Mouse (Mus musculus) MEL (cell line): ENCODE data around the gene Tiam1. TPM values are rescaled to one million over a fixed set of nuclear protein-coding genes. Genes with fewer than 3 reads are reported as not detected.

Source experiments
- DNase-seq: peaks from one replicate; pipeline ENCODE4 v3.0.0; 2011; ENCODE audit warnings: low read depth, low spot score
- H3K27ac ChIP-seq: 2 replicates; pipeline ENCODE4 v1.5.1; 2012; ENCODE audit warnings: low read depth, mild to moderate bottlenecking, control low read depth, low read length, moderate library complexity; ENCODE audit not compliant: control insufficient read depth
- H3K27me3 ChIP-seq, 2 experiments: fragments of 150-350 bp in 1 of 2; sonication (generic) in 1 of 2; 2 replicates each; pipeline ENCODE4 v1.6.1; 2012; ENCODE audit warnings: low read length in 2 of 2, mild to moderate bottlenecking in 2 of 2, improper control_type of control experiment in 1 of 2, moderate library complexity in 1 of 2; ENCODE audit not compliant: insufficient read depth in 2 of 2, control insufficient read depth in 1 of 2
- H3K36me3 ChIP-seq, 2 experiments: 2 replicates each; pipeline ENCODE4 v1.6.1; 2012 to 2014; ENCODE audit warnings: low read length in 2 of 2, improper control_type of control experiment in 1 of 2, inconsistent platforms in 1 of 2, mild to moderate bottlenecking in 1 of 2; ENCODE audit not compliant: insufficient read depth in 2 of 2, control insufficient read depth in 1 of 2
- H3K4me1 ChIP-seq, 2 experiments: fragments of 150-350 bp in 1 of 2; sonication (generic) in 1 of 2; 2 replicates each; pipeline ENCODE4 v1.6.1; 2012; ENCODE audit warnings: low read length in 2 of 2, improper control_type of control experiment in 1 of 2, mild to moderate bottlenecking in 1 of 2; ENCODE audit not compliant: insufficient read depth in 2 of 2, control insufficient read depth in 1 of 2
- H3K4me3 ChIP-seq, 2 experiments: fragments of 150-350 bp in 1 of 2; sonication (generic) in 1 of 2; 2 replicates each; pipeline ENCODE4 v1.5.1; 2012; ENCODE audit warnings: low read depth in 2 of 2, low read length in 2 of 2, mild to moderate bottlenecking in 2 of 2, moderate library complexity in 2 of 2, control low read depth in 1 of 2, improper control_type of control experiment in 1 of 2; ENCODE audit not compliant: control insufficient read depth in 1 of 2, insufficient read depth in 1 of 2
- H3K79me2 ChIP-seq: 2 replicates; pipeline ENCODE4 v1.6.1; 2012; ENCODE audit warnings: mild to moderate bottlenecking, low read length, moderate library complexity; ENCODE audit not compliant: control insufficient read depth, poor library complexity, insufficient read depth
- H3K9ac ChIP-seq: 2 replicates; pipeline ENCODE4 v1.6.1; 2012; ENCODE audit warnings: low read depth, mild to moderate bottlenecking, control low read depth, low read length, moderate library complexity; ENCODE audit not compliant: control insufficient read depth, poor library complexity, severe bottlenecking
- H3K9me3 ChIP-seq: fragments of 150-350 bp; sonication (generic); replicated peaks from 2 replicates; pipeline ENCODE4 v1.6.1; 2012; ENCODE audit warnings: mild to moderate bottlenecking, low read length, improper control_type of control experiment, moderate library complexity; ENCODE audit not compliant: insufficient read depth
- BHLHE40 ChIP-seq: IDR thresholded peaks from 2 replicates; pipeline ENCODE4 v1.6.1; 2012; ENCODE audit warnings: low read depth, mild to moderate bottlenecking, inconsistent platforms, low read length, improper control_type of control experiment, borderline replicate concordance
- CHD2 ChIP-seq: IDR thresholded peaks from 2 replicates; pipeline ENCODE4 v1.6.1; 2011; ENCODE audit warnings: low read length, improper control_type of control experiment
- CTCF ChIP-seq, 3 experiments: IDR thresholded peaks in 2 of 3; conservative IDR thresholded peaks in 1 of 3; 2 replicates each; pipeline ENCODE4 v1.5.1; 2011 to 2012; ENCODE audit warnings: low read length in 3 of 3, low read depth in 2 of 3, mild to moderate bottlenecking in 2 of 3, improper control_type of control experiment in 1 of 3, inconsistent platforms in 1 of 3, mixed read lengths in 1 of 3, moderate library complexity in 1 of 3; ENCODE audit not compliant: control insufficient read depth in 1 of 3, insufficient read depth in 1 of 3, poor library complexity in 1 of 3, severe bottlenecking in 1 of 3
- E2F4 ChIP-seq: IDR thresholded peaks from 2 replicates; pipeline ENCODE4 v1.6.1; 2011; ENCODE audit warnings: low read depth, low read length, improper control_type of control experiment, borderline replicate concordance
- GATA1 ChIP-seq: IDR thresholded peaks from 2 replicates; pipeline ENCODE4 v1.6.1; 2011; ENCODE audit warnings: low read depth, low read length, improper control_type of control experiment
- JUND ChIP-seq: IDR thresholded peaks from 2 replicates; pipeline ENCODE4 v1.6.1; 2011; ENCODE audit warnings: low read depth, mild to moderate bottlenecking, improper control_type of control experiment, low read length
- MAX ChIP-seq: IDR thresholded peaks from 2 replicates; pipeline ENCODE4 v1.6.1; 2011; ENCODE audit warnings: low read length, improper control_type of control experiment
- MAZ ChIP-seq: IDR thresholded peaks from 2 replicates; pipeline ENCODE4 v1.6.1; 2012; ENCODE audit warnings: low read depth, mild to moderate bottlenecking, inconsistent platforms, low read length, improper control_type of control experiment
- MEF2A ChIP-seq: IDR thresholded peaks from 2 replicates; pipeline ENCODE4 v1.6.1; 2014; ENCODE audit warnings: low read depth, mild to moderate bottlenecking, inconsistent platforms, low read length, improper control_type of control experiment; ENCODE audit not compliant: poor library complexity, insufficient replicate concordance, severe bottlenecking; ENCODE audit errors: extremely low read depth
- MXI1 ChIP-seq: IDR thresholded peaks from 2 replicates; pipeline ENCODE4 v1.6.1; 2011; ENCODE audit warnings: mild to moderate bottlenecking, low read depth, low read length, improper control_type of control experiment
- MYC ChIP-seq: IDR thresholded peaks from 2 replicates; pipeline ENCODE4 v1.6.1; 2011; ENCODE audit warnings: low read depth, mild to moderate bottlenecking, low read length, improper control_type of control experiment, moderate library complexity
- NRF1 ChIP-seq: IDR thresholded peaks from 2 replicates; pipeline ENCODE4 v1.6.1; 2014; ENCODE audit warnings: low read depth, mild to moderate bottlenecking, inconsistent platforms, low read length, improper control_type of control experiment, moderate library complexity; ENCODE audit not compliant: poor library complexity, insufficient read depth, severe bottlenecking
- RAD21 ChIP-seq: IDR thresholded peaks from 2 replicates; pipeline ENCODE4 v1.6.1; 2011; ENCODE audit warnings: mild to moderate bottlenecking, low read depth, low read length, improper control_type of control experiment
- SIN3A ChIP-seq: IDR thresholded peaks from 2 replicates; pipeline ENCODE4 v1.6.1; 2012; ENCODE audit warnings: low read length, improper control_type of control experiment, inconsistent platforms
- SMC3 ChIP-seq: IDR thresholded peaks from 2 replicates; pipeline ENCODE4 v1.6.1; 2011; ENCODE audit warnings: low read depth, low read length, improper control_type of control experiment
- TBP ChIP-seq: IDR thresholded peaks from 2 replicates; pipeline ENCODE4 v1.8.0; 2011; ENCODE audit warnings: low read depth, low read length, improper control_type of control experiment
- TCF12 ChIP-seq: IDR thresholded peaks from 2 replicates; pipeline ENCODE4 v1.6.1; 2014; ENCODE audit warnings: low read depth, mild to moderate bottlenecking, inconsistent platforms, low read length, improper control_type of control experiment, moderate library complexity
- ZC3H11A ChIP-seq: IDR thresholded peaks from 2 replicates; pipeline ENCODE4 v1.6.1; 2012; ENCODE audit warnings: low read depth, mild to moderate bottlenecking, inconsistent platforms, low read length, improper control_type of control experiment
- polyA plus RNA-seq, 2 experiments: library from polyadenylated mRNA; stranded (reverse) in 1 of 2; unstranded in 1 of 2; fragments of >175 nt in 1 of 2; fragments of >200 nt in 1 of 2; gene quantifications; 2 replicates each; pipeline versions ENCODE4 v1.2.1 to v1.2.4; 2012; ENCODE audit warnings: low replicate concordance in 2 of 2, low read depth in 1 of 2; ENCODE audit not compliant: insufficient read length in 2 of 2, insufficient read depth in 1 of 2, missing spikeins in 1 of 2
- total RNA-seq: library from RNA; depleted of rRNA; stranded (reverse); fragments of 300-350 nt; gene quantifications from 2 replicates; pipeline ENCODE4 v1.2.3, GENCODE M21; 2012

Tiam1 gene
- total and polyA plus RNA-seq, 3 experiments: 15.0 to 23.9 (median 19.9) TPM

GRCm38 (mm10) chr16:89774553-89774913, 369.0 kb downstream of the Tiam1 start:
- H3K27me3 ChIP-seq: no peaks in the 10 kb centered on the region
- H3K4me1 ChIP-seq: no peaks in the 10 kb centered on the region
- no peaks in the 10 kb centered on the region for H3K79me2 ChIP-seq
- H3K27ac ChIP-seq: no peak overlapping the region
- H3K36me3 ChIP-seq: no peaks in the 10 kb centered on the region
- no peak for DNase-seq
- no peak overlapping the region for H3K4me3 ChIP-seq
- no peak overlapping the region for H3K9ac ChIP-seq
- H3K9me3 ChIP-seq: no peaks in the 10 kb centered on the region
- TF ChIP-seq MYC (0 out of 2 replicates have a peak, but pooled peaks have one; percentile 18), CHD2 (no peak), ZC3H11A (no peak), E2F4 (no peak)

GRCm38 (mm10) chr16:89773657-89774552, 369.7 kb downstream of the Tiam1 start:
- 0 out of 2 replicates have a peak, but pooled peaks have one; percentile 11 for TF ChIP-seq TBP
- TF ChIP-seq MYC: no peak
- TF ChIP-seq MAX: no peak
- TF ChIP-seq CTCF (IDR thresholded peaks at IDR 0.05 in 2 of 3, conservative IDR thresholded peaks at IDR 0.05 in 1 of 3; ENCODE audit: control insufficient read depth in 1 of 3, insufficient read depth in 1 of 3, low read depth in 2 of 3, low read length in 3 of 3, poor library complexity in 1 of 3, severe bottlenecking in 1 of 3): peak; percentile 80 to 98 (median 88)
- TF ChIP-seq SMC3: peak; percentile 99
- 0 out of 2 replicates have a peak, but pooled peaks have one; percentile 4 for TF ChIP-seq GATA1
- TF ChIP-seq BHLHE40: no peak
- TF ChIP-seq E2F4: peak; percentile 67; the same call in 1 of the 2 replicates
- TF ChIP-seq MAZ: no peak
- peak; percentile 70 for TF ChIP-seq SIN3A
- TF ChIP-seq MEF2A: no peak
- TF ChIP-seq MXI1: peak; percentile 58
- peak; percentile 99 for TF ChIP-seq RAD21
- TF ChIP-seq TCF12: 0 out of 2 replicates have a peak, but pooled peaks have one; percentile 4
- TF ChIP-seq NRF1: no peak
- peak; percentile 98 for TF ChIP-seq ZC3H11A
- TF ChIP-seq JUND: peak; percentile 66; the same call in 1 of the 2 replicates
- Histone ChIP-seq H3K9ac (peak overlapping the region; percentile 39), H3K27me3 (no peaks in the 10 kb centered on the region), H3K36me3 (no peaks in the 10 kb centered on the region), H3K4me3 (peak overlapping the region; percentile 50 to 66), H3K4me1 (no peaks in the 10 kb centered on the region), H3K27ac (no peak overlapping the region), H3K9me3 (no peaks in the 10 kb centered on the region), H3K79me2 (no peaks in the 10 kb centered on the region)
- peak; percentile 90 for DNase-seq
